Mouse (Mus musculus) spleen, adult 2 months (tissue): ENCODE data around the gene Dbn1.

Experiments
- CTCF ChIP-seq: fragments of 200-500 bp; IDR thresholded peaks from 2 replicates; pipeline ENCODE4 v1.5.1; 2011; ENCODE audit warnings: mild to moderate bottlenecking, inconsistent platforms; ENCODE audit not compliant: insufficient read depth, insufficient read length, insufficient replicate concordance; ENCODE audit errors: extremely low read depth
- POLR2A ChIP-seq: fragments of 200-500 bp; IDR thresholded peaks from 2 replicates; pipeline ENCODE4 v1.6.1; 2011; ENCODE audit warnings: low read depth, low read length, inconsistent platforms

DNA sequence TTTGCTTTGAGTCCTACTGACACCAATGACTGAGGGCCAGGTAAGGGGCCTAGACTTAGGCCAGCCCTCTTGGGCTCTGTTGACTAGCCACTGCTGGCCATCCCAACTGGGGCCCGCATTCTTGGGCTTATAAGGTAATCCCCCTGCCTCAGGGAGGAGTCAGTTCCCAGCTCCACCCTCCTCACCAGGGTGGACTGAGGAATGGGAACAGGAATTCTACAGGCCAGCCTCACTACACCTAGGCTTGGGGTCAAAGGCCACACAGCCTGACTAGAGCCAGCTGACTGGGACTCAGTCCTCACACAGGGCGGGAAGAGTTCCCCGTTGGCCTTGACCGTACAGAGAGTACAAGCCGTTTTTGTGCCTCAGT lies 23.6 kb upstream of the Dbn1 start:
- TF ChIP-seq CTCF, result no peak
- no peak for TF ChIP-seq POLR2A
